Mouse (Mus musculus): ENCODE results near the gene Copz2. TPM values are rescaled to one million over a fixed set of nuclear protein-coding genes. Genes with fewer than 3 reads are reported as not detected.

The Copz2 gene
- total and polyA plus RNA-seq, 3 experiments, result 0.35 to 4.1 (median 0.99) TPM

DNA sequence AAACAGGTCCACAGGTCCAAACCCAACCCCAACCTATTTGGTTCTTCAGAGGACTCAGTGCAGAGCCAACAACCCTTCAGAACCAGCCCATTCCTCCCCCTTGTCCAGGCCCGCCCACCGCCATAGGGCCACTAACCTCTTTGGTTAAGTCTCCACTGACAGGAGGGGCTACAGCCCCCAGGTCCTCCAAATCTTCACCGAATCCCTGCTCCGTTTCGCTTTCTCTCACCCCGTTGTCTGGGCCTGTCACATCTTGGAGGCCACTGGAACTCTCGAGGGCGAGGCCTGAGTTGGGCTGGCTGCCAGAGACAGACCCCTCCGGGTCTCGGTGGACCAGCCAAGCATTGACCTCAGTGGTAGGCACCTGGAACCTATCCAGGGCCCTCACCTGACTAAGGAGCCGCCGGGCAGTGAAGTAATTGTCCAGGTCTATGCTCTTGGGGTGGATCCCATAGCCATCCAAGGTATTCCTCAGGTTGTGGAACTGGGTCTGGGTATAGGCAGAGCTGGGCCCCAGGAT lies 22.5 kb upstream of the Copz2 start:
- peaks cover 16 to 33% of the 10 kb centered on the region in 2 experiments for H3K36me3 ChIP-seq (replicated peaks in 1 of 2; ENCODE audit: control insufficient read depth in 1 of 2, insufficient read depth in 1 of 2, low read length in 1 of 2)
- DNase-seq (ENCODE audit: extremely low read depth), result no peak
- peak overlapping the region; percentile 94 for H3K9ac ChIP-seq (ENCODE audit: insufficient read depth, low read depth)
- peak overlapping the region; percentile 91 for H3K4me2 ChIP-seq (ENCODE audit: insufficient read depth, low read depth, poor library complexity, severe bottlenecking)
- H3K9me3 ChIP-seq (replicated peaks; ENCODE audit: low read length), result no peaks in the 10 kb centered on the region
- in situ Hi-C loops (cut with MboI; ENCODE audit: low pct_ligation_motif_present, low pct_unique_long_range_greater_than_20kb, low sequenced_read_pairs), result no loop called here
- dilution Hi-C loops (cut with MboI; ENCODE audit: extremely low pct_ligation_motif_present, extremely low pct_unique_long_range_greater_than_20kb, low sequenced_read_pairs), result no loop called here
- peak overlapping the region; percentile 2; the same call in 1 of the 2 replicates for H3K27ac ChIP-seq (ENCODE audit: insufficient read depth, low read depth)
- H3K4me3 ChIP-seq (replicated peaks in 1 of 3; ENCODE audit: low read depth in 2 of 3, low read length in 2 of 3, poor library complexity in 1 of 3), result peak overlapping the region; percentile 53 to 79 (median 78)
- H3K79me2 ChIP-seq (replicated peaks; ENCODE audit: control insufficient read depth, extremely low read depth, insufficient read depth, poor library complexity, severe bottlenecking), result peaks cover 56% of the 10 kb centered on the region
- H3K27me3 ChIP-seq (replicated peaks), result no peaks in the 10 kb centered on the region
- no peak for TF ChIP-seq SIN3A (IDR thresholded peaks at IDR 0.05; ENCODE audit: low read length)
- TF ChIP-seq POLR2AphosphoS2 (IDR thresholded peaks at IDR 0.05; ENCODE audit: low read depth, low read length), result no peak
- no peak for TF ChIP-seq ZMIZ1 (IDR thresholded peaks at IDR 0.05; ENCODE audit: low read depth, low read length)
- TF ChIP-seq ELF1 (IDR thresholded peaks at IDR 0.05; ENCODE audit: low read depth, low read length), result no peak
- no peak for TF ChIP-seq SMC3 (IDR thresholded peaks at IDR 0.05; ENCODE audit: low read depth, low read length)
- no peak for TF ChIP-seq UBTF (IDR thresholded peaks at IDR 0.05; ENCODE audit: low read depth, low read length)
- no peak for TF ChIP-seq ETS1 (conservative IDR thresholded peaks at IDR 0.05; ENCODE audit: low read depth, low read length)
- TF ChIP-seq CTCF (conservative IDR thresholded peaks at IDR 0.05 in 1 of 2, IDR thresholded peaks at IDR 0.05 in 1 of 2; ENCODE audit: low read depth in 2 of 2, low read length in 2 of 2), result no peak
- no peak for TF ChIP-seq E2F4 (IDR thresholded peaks at IDR 0.05; ENCODE audit: insufficient replicate concordance, low read depth, low read length)
- TF ChIP-seq IRF4 (IDR thresholded peaks at IDR 0.05; ENCODE audit: low read depth, low read length), result no peak
- TF ChIP-seq BHLHE40 (IDR thresholded peaks at IDR 0.05; ENCODE audit: low read depth, low read length), result no peak
- TF ChIP-seq JUN (IDR thresholded peaks at IDR 0.05; ENCODE audit: insufficient read depth, low read depth, low read length), result no peak
- no peak for TF ChIP-seq USF1 (IDR thresholded peaks at IDR 0.05; ENCODE audit: low read depth, low read length)
- no peak for TF ChIP-seq MAZ (IDR thresholded peaks at IDR 0.05; ENCODE audit: low read depth, low read length)
- TF ChIP-seq ZKSCAN1 (IDR thresholded peaks at IDR 0.05; ENCODE audit: borderline replicate concordance, low read depth, low read length), result no peak
- no peak for TF ChIP-seq RCOR1 (conservative IDR thresholded peaks at IDR 0.05; ENCODE audit: low read depth, low read length)
- peaks cover 12 to 54% of the 10 kb centered on the region in 2 experiments for H3K4me1 ChIP-seq (ENCODE audit: control insufficient read depth in 1 of 2, insufficient read depth in 2 of 2)

DNA sequence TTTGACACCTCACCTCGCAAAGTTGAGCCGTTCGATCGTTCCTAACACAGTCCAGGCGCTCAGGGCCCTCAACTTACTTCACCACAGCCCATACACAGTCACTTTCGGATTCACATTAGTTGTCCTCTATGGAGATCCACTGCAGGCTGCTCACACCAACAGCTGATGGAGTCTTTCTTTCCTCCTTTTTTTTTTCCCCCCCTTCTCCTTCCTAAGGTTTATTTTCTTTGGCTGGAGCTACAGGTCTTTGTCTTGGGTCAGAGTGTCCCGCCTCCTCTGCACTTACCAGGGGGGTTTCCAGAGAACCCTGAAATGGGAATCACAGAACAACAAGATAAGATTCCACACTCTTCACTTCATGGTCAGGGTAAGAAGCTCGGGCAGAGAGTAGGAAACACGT lies 21.8 kb upstream of the Copz2 start:
- DNase-seq (ENCODE audit: extremely low read depth), result no peak
- H3K4me3 ChIP-seq (replicated peaks in 1 of 3; ENCODE audit: low read depth in 2 of 3, low read length in 2 of 3, poor library complexity in 1 of 3), result peak overlapping the region; percentile 53 to 79 (median 78)
- TF ChIP-seq TBP (conservative IDR thresholded peaks at IDR 0.05; ENCODE audit: low read depth, low read length) (no peak), USF2 (conservative IDR thresholded peaks at IDR 0.05; ENCODE audit: low read depth, low read length) (no peak), SIN3A (IDR thresholded peaks at IDR 0.05; ENCODE audit: low read length) (peak; percentile 35), KAT2A (IDR thresholded peaks at IDR 0.05; ENCODE audit: insufficient replicate concordance, low read length) (no peak), CHD1 (IDR thresholded peaks at IDR 0.05; ENCODE audit: low read depth, low read length) (peak; percentile 36; the same call in 1 of the 2 replicates), POLR2AphosphoS2 (IDR thresholded peaks at IDR 0.05; ENCODE audit: low read depth, low read length) (peak; percentile 29; the same call in 1 of the 2 replicates), MXI1 (IDR thresholded peaks at IDR 0.05; ENCODE audit: low read depth, low read length) (peak; percentile 30; the same call in 1 of the 2 replicates)
- peaks cover 16 to 32% of the 10 kb centered on the region in 2 experiments for H3K36me3 ChIP-seq (replicated peaks in 1 of 2; ENCODE audit: control insufficient read depth in 1 of 2, insufficient read depth in 1 of 2, low read length in 1 of 2)
- H3K4me2 ChIP-seq (ENCODE audit: insufficient read depth, low read depth, poor library complexity, severe bottlenecking), result peak overlapping the region; percentile 91
- H3K9ac ChIP-seq (ENCODE audit: insufficient read depth, low read depth), result peak overlapping the region; percentile 94
- H3K27me3 ChIP-seq (replicated peaks), result no peaks in the 10 kb centered on the region
- peaks cover 13 to 61% of the 10 kb centered on the region in 2 experiments for H3K4me1 ChIP-seq (ENCODE audit: control insufficient read depth in 1 of 2, insufficient read depth in 2 of 2)
- H3K27ac ChIP-seq (ENCODE audit: insufficient read depth, low read depth), result peak overlapping the region; percentile 12; the same call in 1 of the 2 replicates
- dilution Hi-C loops (cut with MboI; ENCODE audit: extremely low pct_ligation_motif_present, extremely low pct_unique_long_range_greater_than_20kb, low sequenced_read_pairs) (no loop called here), in situ Hi-C loops (cut with MboI; ENCODE audit: low pct_ligation_motif_present, low pct_unique_long_range_greater_than_20kb, low sequenced_read_pairs) (no loop called here)
- no peaks in the 10 kb centered on the region for H3K9me3 ChIP-seq (replicated peaks; ENCODE audit: low read length)
- peaks cover 53% of the 10 kb centered on the region for H3K79me2 ChIP-seq (replicated peaks; ENCODE audit: control insufficient read depth, extremely low read depth, insufficient read depth, poor library complexity, severe bottlenecking)
